Mouse (Mus musculus): ENCODE results near the gene BC029722.

DNA sequence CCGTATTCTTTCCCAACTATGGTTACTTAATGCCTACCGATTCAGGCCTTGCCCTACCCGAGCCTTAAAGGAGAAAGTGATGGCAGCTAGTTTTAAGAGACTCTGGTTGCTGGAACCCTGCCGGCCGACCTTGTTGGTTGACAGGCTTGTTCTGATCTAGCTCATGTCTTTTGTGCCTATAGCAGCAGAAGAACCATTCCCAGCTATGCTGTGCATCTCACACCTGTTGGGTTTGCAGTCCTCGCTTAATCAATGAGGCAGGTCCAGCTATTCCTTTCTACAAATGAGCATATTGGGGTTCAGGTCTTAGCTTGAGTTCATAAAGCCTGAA lies 13.3 kb downstream of the BC029722 start:
- TF ChIP-seq POLR2A (IDR thresholded peaks at IDR 0.05; ENCODE audit: borderline replicate concordance, control insufficient read depth, low read depth, low read length) (no peak), CTCF (IDR thresholded peaks at IDR 0.05; ENCODE audit: control insufficient read depth, insufficient read depth, low read length) (no peak)
